Mouse (Mus musculus) urinary bladder, adult 2 months (tissue): ENCODE results near the gene Kif9. TPM values are rescaled to one million over a fixed set of nuclear protein-coding genes. Genes with fewer than 3 reads are reported as not detected.

ENCODE experiments used
- DNase-seq: peaks from one replicate; pipeline ENCODE4 v3.0.0; 2022; ENCODE audit warnings: low spot score
- polyA plus RNA-seq: library from polyadenylated mRNA; depleted of rRNA; stranded (reverse); fragments of >200 nt; gene quantifications from 2 replicates; pipeline ENCODE4 v1.2.3, GENCODE M21; 2012; rRNA removed

The Kif9 gene
- polyA plus RNA-seq, 1 experiment = 2.1 TPM

GRCm38 (mm10) chr9:110529002-110529737 lies 52.4 kb downstream of the Kif9 start:
- DNase-seq = no peak

DNA sequence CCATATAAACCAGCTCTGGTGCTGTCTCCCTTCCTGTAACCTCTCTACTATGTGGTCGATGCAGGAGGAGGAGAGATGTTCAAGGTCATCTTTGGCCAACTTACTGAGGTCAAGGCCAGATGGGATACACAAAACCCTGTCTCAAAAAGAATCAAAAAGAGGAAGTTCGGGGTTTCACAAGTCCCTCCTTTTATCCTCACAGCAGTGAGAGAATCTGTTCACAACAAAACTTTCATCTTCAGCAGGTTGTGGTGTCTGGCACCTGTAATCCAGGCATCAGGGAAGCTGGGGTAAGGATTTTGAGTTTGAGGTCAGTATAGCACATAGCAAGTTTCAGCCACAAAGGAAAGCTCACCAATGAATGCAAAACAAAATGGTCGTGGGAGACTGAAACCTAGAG lies 53.9 kb downstream of the Kif9 start:
- DNase-seq = no peak

DNA sequence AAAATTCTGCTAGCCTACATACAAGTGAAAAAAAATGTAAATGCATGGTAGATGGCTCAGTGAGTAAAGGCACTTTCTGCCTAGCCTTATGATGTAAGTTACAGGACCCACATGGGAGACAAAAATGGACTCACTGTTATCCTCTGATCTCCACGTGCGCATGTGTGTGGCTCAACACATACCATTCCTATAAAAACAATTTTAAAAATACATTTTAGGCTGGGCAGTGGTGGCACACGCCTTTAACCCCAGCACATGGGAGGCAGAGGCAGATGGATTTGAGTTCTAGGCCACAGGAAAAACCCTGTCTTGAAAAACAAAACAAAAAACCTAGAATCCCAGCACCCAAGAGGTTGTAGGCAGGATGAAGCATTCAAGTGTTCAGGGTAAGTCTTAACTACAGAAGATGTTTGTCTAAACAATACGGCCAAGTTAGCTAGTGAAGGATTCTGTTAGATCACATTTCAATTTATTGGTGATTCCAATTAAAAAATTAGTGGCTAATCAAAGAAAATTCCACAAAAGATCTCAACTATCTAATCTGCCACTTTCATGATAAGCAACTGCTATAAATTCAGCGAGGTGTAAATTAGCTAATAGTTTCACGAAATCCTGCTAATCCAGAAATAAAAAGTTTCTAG lies 54.5 kb downstream of the Kif9 start:
- DNase-seq = no peak

DNA sequence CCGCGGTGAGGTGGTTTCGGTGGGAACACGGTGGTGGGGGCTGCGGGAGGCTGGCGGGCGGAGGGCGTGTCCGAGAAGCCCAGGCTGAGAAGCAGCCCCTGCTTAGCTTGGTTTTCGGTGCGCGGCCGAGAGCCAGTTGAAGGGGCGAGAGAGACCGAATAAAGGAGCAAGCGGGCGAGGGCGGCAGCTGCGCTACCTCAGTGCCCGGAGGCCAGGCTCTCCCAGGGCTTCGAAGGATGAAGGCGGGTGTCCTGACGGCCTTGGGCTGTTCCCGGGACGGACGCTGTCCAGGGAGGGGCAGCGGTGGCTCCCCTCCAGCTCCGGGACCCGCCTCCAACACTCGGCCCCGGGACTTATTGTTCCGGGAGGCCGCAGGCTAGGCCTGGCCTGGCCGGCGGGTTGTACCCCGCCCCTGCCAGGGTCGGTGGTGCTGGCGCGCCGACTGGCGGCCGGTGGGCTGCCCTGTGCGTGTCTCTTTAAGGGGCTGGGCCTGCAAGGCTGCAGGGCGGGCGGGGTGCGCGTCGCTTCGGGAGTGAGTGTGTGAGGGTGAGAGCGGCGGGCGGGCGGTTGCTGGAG lies 55.2 kb downstream of the Kif9 start:
- DNase-seq = peak; percentile 88

DNA sequence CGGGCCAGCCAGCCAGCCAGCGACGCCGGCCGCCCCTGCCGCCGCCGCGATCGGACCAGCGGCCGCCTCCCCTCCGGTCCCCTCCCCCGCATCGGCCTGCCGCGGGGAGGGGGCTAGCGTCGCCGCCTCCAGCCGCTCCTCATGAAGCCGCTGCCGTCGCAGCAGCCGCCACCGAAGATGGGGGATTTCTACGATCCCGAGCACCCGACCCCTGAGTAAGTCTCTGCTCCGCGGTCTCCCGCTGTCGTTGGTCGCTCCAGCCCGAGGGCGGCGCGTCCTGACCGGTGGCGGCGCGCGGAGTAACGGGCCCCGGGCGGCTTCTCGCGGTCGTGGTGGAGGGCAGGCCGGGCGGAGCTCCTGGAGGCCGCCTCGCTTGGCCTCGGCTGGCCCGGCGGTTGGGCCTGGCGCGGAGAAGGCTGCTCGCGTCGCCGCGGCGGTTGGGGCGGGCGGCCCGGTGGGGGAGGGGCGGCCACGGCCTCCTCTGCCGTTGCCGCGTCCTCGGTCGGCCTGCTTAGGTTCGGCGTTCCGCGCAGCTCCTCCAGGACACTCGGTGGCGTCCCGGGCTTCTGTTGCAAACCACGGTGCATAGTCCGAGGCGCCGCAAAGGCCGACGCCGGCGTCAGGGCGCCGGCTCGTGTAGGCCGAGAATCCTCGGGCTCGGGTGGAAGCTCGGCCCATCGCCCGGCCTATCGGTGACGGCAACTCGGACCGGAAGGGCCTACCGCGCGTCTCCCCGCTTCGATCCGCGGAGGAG lies 56.0 kb downstream of the Kif9 start, which contains the start of gene Setd2:
Gene Setd2, plus strand, starts transcription at position 60 of the 754 bp plus-strand sequence.
- DNase-seq = peak; percentile 77

GRCm38 (mm10) chr9:110533645-110534044 lies 56.9 kb downstream of the Kif9 start:
- no peak for DNase-seq

GRCm38 (mm10) chr9:110535114-110535513 lies 58.4 kb downstream of the Kif9 start:
- DNase-seq = no peak

GRCm38 (mm10) chr9:110536636-110537035 lies 59.9 kb downstream of the Kif9 start:
- DNase-seq = no peak

GRCm38 (mm10) chr9:110538511-110538910 lies 61.8 kb downstream of the Kif9 start:
- no peak for DNase-seq

GRCm38 (mm10) chr9:110541988-110542387 lies 65.2 kb downstream of the Kif9 start:
- DNase-seq = no peak

- DNase-seq = no peak
These were observed 71.5 kb downstream of the Kif9 start for GRCm38 (mm10) chr9:110548261-110548660.

GRCm38 (mm10) chr9:110568309-110568708 lies 91.6 kb downstream of the Kif9 start:
- DNase-seq = no peak

Other genes with a start within 250 kb of the Kif9 start
- gene Cspg5, start 233.2 kb upstream of the Kif9 start, polyA plus RNA-seq = 28.4 and 36.8 TPM in 2 replicates
- 11.1 and 12.2 TPM in 2 replicates for gene Elp6, start 171.8 kb upstream of the Kif9 start, polyA plus RNA-seq
- gene Scap, start 143.7 kb upstream of the Kif9 start, polyA plus RNA-seq = 19.0 and 32.7 TPM in 2 replicates
- 11.6 and 24.7 TPM in 2 replicates for gene Ptpn23, start 68.7 kb upstream of the Kif9 start, polyA plus RNA-seq
- 0.06 TPM in 1 of 2 replicates, not detected in the other for gene Ngp, start 57.2 kb upstream of the Kif9 start, polyA plus RNA-seq
- gene Klhl18, start 264 bp upstream of the Kif9 start, polyA plus RNA-seq = 20.7 and 22.1 TPM in 2 replicates
- 52.0 and 58.2 TPM in 2 replicates for gene Setd2, start 55.6 kb downstream of the Kif9 start, polyA plus RNA-seq
- gene Nradd, start 147.5 kb downstream of the Kif9 start, polyA plus RNA-seq = 26.8 and 36.6 TPM in 2 replicates
- gene Nbeal2, start 177.2 kb downstream of the Kif9 start, polyA plus RNA-seq = 42.8 and 59.9 TPM in 2 replicates
- gene Ccdc12, start 179.5 kb downstream of the Kif9 start, polyA plus RNA-seq = 119 and 152 TPM in 2 replicates